Mouse (Mus musculus) CD8-positive naive resting alpha-beta T cell, adult 2 months (primary cell): ENCODE results near the gene Ybx3.

ENCODE experiments used
- DNase-seq, 2 experiments: peaks; one replicate each; pipeline ENCODE4 v3.0.0; 2022; ENCODE audit warnings: low read depth in 2 of 2, low spot score in 2 of 2

Ybx3 gene

GRCm38 (mm10) chr6:131385469-131385868 lies 2.8 kb downstream of the Ybx3 start:
- DNase-seq, result no peak

- no peak for DNase-seq
Measured at GRCm38 (mm10) chr6:131383713-131384330, 4.5 kb downstream of the Ybx3 start.

GRCm38 (mm10) chr6:131382984-131383337 lies 5.3 kb downstream of the Ybx3 start:
- DNase-seq, result no peak

GRCm38 (mm10) chr6:131382232-131382983 lies 5.9 kb downstream of the Ybx3 start:
- DNase-seq, result no peak

GRCm38 (mm10) chr6:131378858-131379428 lies 9.3 kb downstream of the Ybx3 start:
- DNase-seq, result no peak

- no peak for DNase-seq
Measured at GRCm38 (mm10) chr6:131377378-131377777, 10.9 kb downstream of the Ybx3 start.

GRCm38 (mm10) chr6:131374594-131375340 lies 13.5 kb downstream of the Ybx3 start:
- DNase-seq, result no peak

- no peak for DNase-seq
Measured at GRCm38 (mm10) chr6:131373160-131373559, 15.1 kb downstream of the Ybx3 start.

GRCm38 (mm10) chr6:131370767-131371166 lies 17.5 kb downstream of the Ybx3 start:
- DNase-seq, result no peak

GRCm38 (mm10) chr6:131369866-131370616 lies 18.2 kb downstream of the Ybx3 start:
- DNase-seq, result no peak

- no peak for DNase-seq
Measured at GRCm38 (mm10) chr6:131367101-131367500, 21.2 kb downstream of the Ybx3 start.

GRCm38 (mm10) chr6:131364353-131364752 lies 23.9 kb downstream of the Ybx3 start:
- no peak for DNase-seq

GRCm38 (mm10) chr6:131362987-131363765 lies 25.1 kb downstream of the Ybx3 start:
- no peak for DNase-seq

GRCm38 (mm10) chr6:131360693-131361092 lies 27.6 kb downstream of the Ybx3 start:
- no peak for DNase-seq

- no peak for DNase-seq
Measured at GRCm38 (mm10) chr6:131359543-131359942, 28.7 kb downstream of the Ybx3 start.

GRCm38 (mm10) chr6:131354913-131355312 lies 33.4 kb downstream of the Ybx3 start:
- no peak for DNase-seq

- DNase-seq, result peak; percentile 75 to 77
Measured at GRCm38 (mm10) chr6:131353352-131353919, 34.8 kb downstream of the Ybx3 start, which contains the start of gene Styk1. TSS of gene Styk1 (minus strand) at chr6:131353597.

- DNase-seq, result no peak
Measured at GRCm38 (mm10) chr6:131347026-131347425, 41.2 kb downstream of the Ybx3 start.

- no peak for DNase-seq
Measured at GRCm38 (mm10) chr6:131344346-131344745, 43.9 kb downstream of the Ybx3 start.

GRCm38 (mm10) chr6:131340082-131340481 lies 48.2 kb downstream of the Ybx3 start:
- no peak for DNase-seq
